Mouse (Mus musculus): ENCODE measurements around the gene Heg1. TPM values are rescaled to one million over a fixed set of nuclear protein-coding genes. Genes with fewer than 3 reads are reported as not detected.

Gene Heg1
- total and polyA plus RNA-seq, 3 experiments, result 40.8 to 77.1 (median 67.2) TPM

DNA sequence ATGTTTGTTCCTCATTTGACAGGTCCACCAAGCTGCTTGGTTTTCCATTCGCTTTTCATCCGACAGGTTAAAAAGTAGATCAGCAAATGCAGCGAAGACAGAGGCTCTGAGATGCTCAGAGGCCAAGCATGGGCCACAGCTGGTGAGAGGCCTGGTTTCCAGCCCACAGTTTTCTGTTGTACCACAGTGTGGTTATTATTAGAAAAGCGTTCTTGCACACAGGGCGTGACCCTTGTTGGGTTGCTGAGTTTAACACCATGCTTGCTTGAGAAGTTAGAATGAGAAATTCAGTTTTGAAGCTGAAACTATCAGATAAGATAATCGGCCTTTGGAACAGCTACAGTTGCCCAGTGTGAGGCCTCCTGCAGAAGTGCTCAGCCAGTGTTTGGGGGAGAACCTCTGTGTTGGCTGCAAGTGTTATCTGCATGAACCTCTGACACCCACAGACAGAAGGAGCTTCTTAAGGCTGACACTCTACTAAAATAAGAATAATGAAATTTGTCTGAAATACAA is 48.1 kb downstream of the Heg1 start:
- peak; percentile 95 for DNase-seq (ENCODE audit: extremely low read depth)
- TF ChIP-seq ETS1 (conservative IDR thresholded peaks at IDR 0.05; ENCODE audit: low read depth, low read length) (peak; percentile 98), CTCF (conservative IDR thresholded peaks at IDR 0.05 in 1 of 2, IDR thresholded peaks at IDR 0.05 in 1 of 2; ENCODE audit: low read depth in 2 of 2, low read length in 2 of 2) (no peak), CHD1 (IDR thresholded peaks at IDR 0.05; ENCODE audit: low read depth, low read length) (peak; percentile 33; the same call in 1 of the 2 replicates), MYC (IDR thresholded peaks at IDR 0.05; ENCODE audit: low read depth, low read length) (peak; percentile 90; the same call in 1 of the 2 replicates), JUN (IDR thresholded peaks at IDR 0.05; ENCODE audit: insufficient read depth, low read depth, low read length) (peak; percentile 43; the same call in 1 of the 2 replicates), RAD21 (IDR thresholded peaks at IDR 0.05; ENCODE audit: low read depth, low read length) (peak; percentile 22), EP300 (IDR thresholded peaks at IDR 0.05; ENCODE audit: low read length) (peak; percentile 97), ZNF384 (IDR thresholded peaks at IDR 0.05; ENCODE audit: low read depth, low read length) (peak; percentile 32), MEF2A (IDR thresholded peaks at IDR 0.05; ENCODE audit: borderline replicate concordance, low read depth, low read length) (peak; percentile 99), NELFE (IDR thresholded peaks at IDR 0.05; ENCODE audit: low read depth, low read length) (no peak), POLR2A (IDR thresholded peaks at IDR 0.05; ENCODE audit: low read depth, low read length) (peak; percentile 24; the same call in 1 of the 2 replicates), GABPA (IDR thresholded peaks at IDR 0.05; ENCODE audit: insufficient replicate concordance, low read depth, low read length) (no peak), ELF1 (IDR thresholded peaks at IDR 0.05; ENCODE audit: low read depth, low read length) (0 out of 2 replicates have a peak, but pooled peaks have one; percentile 49), ZC3H11A (IDR thresholded peaks at IDR 0.05; ENCODE audit: low read depth, low read length) (no peak), JUND (conservative IDR thresholded peaks at IDR 0.05; ENCODE audit: low read depth, low read length) (peak; percentile 67), PAX5 (IDR thresholded peaks at IDR 0.05; ENCODE audit: low read length) (no peak), KAT2A (IDR thresholded peaks at IDR 0.05; ENCODE audit: insufficient replicate concordance, low read length) (no peak), MAX (IDR thresholded peaks at IDR 0.05; ENCODE audit: low read length) (peak; percentile 88), HCFC1 (IDR thresholded peaks at IDR 0.05; ENCODE audit: low read depth, low read length) (no peak; the same call in none of the 2 replicates), CHD2 (IDR thresholded peaks at IDR 0.05; ENCODE audit: low read length) (peak; percentile 74), IRF4 (IDR thresholded peaks at IDR 0.05; ENCODE audit: low read depth, low read length) (peak; percentile 91), BHLHE40 (IDR thresholded peaks at IDR 0.05; ENCODE audit: low read depth, low read length) (peak; percentile 95), UBTF (IDR thresholded peaks at IDR 0.05; ENCODE audit: low read depth, low read length) (peak; percentile 63; the same call in 1 of the 2 replicates), SIN3A (IDR thresholded peaks at IDR 0.05; ENCODE audit: low read length) (peak; percentile 99), TCF12 (IDR thresholded peaks at IDR 0.05; ENCODE audit: low read depth, low read length) (peak; percentile 98), ZMIZ1 (IDR thresholded peaks at IDR 0.05; ENCODE audit: low read depth, low read length) (no peak), SMC3 (IDR thresholded peaks at IDR 0.05; ENCODE audit: low read depth, low read length) (peak; percentile 45), USF1 (IDR thresholded peaks at IDR 0.05; ENCODE audit: low read depth, low read length) (no peak), POLR2AphosphoS2 (IDR thresholded peaks at IDR 0.05; ENCODE audit: low read depth, low read length) (no peak), NRF1 (IDR thresholded peaks at IDR 0.05; ENCODE audit: low read depth, low read length) (peak; percentile 32; the same call in 1 of the 2 replicates), MXI1 (IDR thresholded peaks at IDR 0.05; ENCODE audit: low read depth, low read length) (peak; percentile 97), MAZ (IDR thresholded peaks at IDR 0.05; ENCODE audit: low read depth, low read length) (peak; percentile 85), USF2 (conservative IDR thresholded peaks at IDR 0.05; ENCODE audit: low read depth, low read length) (no peak), ZKSCAN1 (IDR thresholded peaks at IDR 0.05; ENCODE audit: borderline replicate concordance, low read depth, low read length) (no peak), MAFK (IDR thresholded peaks at IDR 0.05; ENCODE audit: insufficient replicate concordance, low read length) (peak; percentile 84), RCOR1 (conservative IDR thresholded peaks at IDR 0.05; ENCODE audit: low read depth, low read length) (peak; percentile 95)
- in situ Hi-C loops (cut with MboI; ENCODE audit: low pct_ligation_motif_present, low pct_unique_long_range_greater_than_20kb, low sequenced_read_pairs), result loop anchor here (10.0 kb wide), 1 partner anchor 537 kb away; no protein-coding TSS in a partner anchor
- dilution Hi-C loops (cut with MboI; ENCODE audit: extremely low pct_ligation_motif_present, extremely low pct_unique_long_range_greater_than_20kb, low sequenced_read_pairs), result no loop called here
- H3K9ac ChIP-seq (ENCODE audit: insufficient read depth, low read depth), result no peak overlapping the region
- peak overlapping the region; percentile 81 for H3K4me2 ChIP-seq (ENCODE audit: insufficient read depth, low read depth, poor library complexity, severe bottlenecking)
- no peak overlapping the region for H3K4me3 ChIP-seq (replicated peaks in 1 of 3; ENCODE audit: low read depth in 2 of 3, low read length in 2 of 3, poor library complexity in 1 of 3)
- no peaks in the 10 kb centered on the region for H3K9me3 ChIP-seq (replicated peaks; ENCODE audit: low read length)
- peak overlapping the region; percentile 90 for H3K27ac ChIP-seq (ENCODE audit: insufficient read depth, low read depth)
- peaks cover 30% of the 10 kb centered on the region for H3K79me2 ChIP-seq (replicated peaks; ENCODE audit: control insufficient read depth, extremely low read depth, insufficient read depth, poor library complexity, severe bottlenecking)
- H3K36me3 ChIP-seq (replicated peaks in 1 of 2; ENCODE audit: control insufficient read depth in 1 of 2, insufficient read depth in 1 of 2, low read length in 1 of 2), result peaks cover 63 to 81% of the 10 kb centered on the region in 2 experiments
- no peaks in the 10 kb centered on the region for H3K27me3 ChIP-seq (replicated peaks)
- peaks cover 30 to 98% of the 10 kb centered on the region in 2 experiments for H3K4me1 ChIP-seq (ENCODE audit: control insufficient read depth in 1 of 2, insufficient read depth in 2 of 2)

Measured in CH12.LX (cell line).